Mouse (Mus musculus) hindbrain, postnatal 0 days (tissue): ENCODE measurements at regions not wholly inside any gene's neighbourhood (a gene's known extent, or its start where the extent isn't known, plus 50 kb on each side); places are given as distances from the start of the nearest gene placed in this dataset.
"Not testable (repeated sequence)": the region's sequence is repeated elsewhere in the genome, so short reads cannot be mapped to it uniquely, and the experiment has no call there.

Source experiments
- ATAC-seq: fragments of 200-750 bp; cut with Nextera tagmentation; 2 replicates; pipeline ENCODE4 v1.8.0; 2017; ENCODE audit warnings: mild to moderate bottlenecking, moderate TSS enrichment, moderate library complexity
- DNase-seq: peaks from one replicate; pipeline ENCODE4 v3.0.0-alpha.2; 2015; ENCODE audit warnings: low spot score
- H3K27ac ChIP-seq: fragments of 300-500 bp; sonication (generic); 2 replicates; pipeline ENCODE4 v1.5.1; 2014; ENCODE audit warnings: mild to moderate bottlenecking
- H3K27me3 ChIP-seq: fragments of 300-500 bp; sonication (generic); 2 replicates; pipeline ENCODE4 v1.6.1; 2014; ENCODE audit warnings: low read length, mixed read lengths; ENCODE audit not compliant: insufficient read depth
- H3K36me3 ChIP-seq: fragments of 300-500 bp; sonication (generic); 2 replicates; pipeline ENCODE4 v1.6.1; 2014; ENCODE audit warnings: low read length, mixed read lengths; ENCODE audit not compliant: insufficient read depth
- H3K4me1 ChIP-seq: fragments of 300-500 bp; sonication (generic); 2 replicates; pipeline ENCODE4 v1.6.1; 2014; ENCODE audit warnings: antibody characterized with exemption, low read length, mixed read lengths; ENCODE audit not compliant: insufficient read depth
- H3K4me2 ChIP-seq: fragments of 300-500 bp; sonication (generic); 2 replicates; pipeline ENCODE4 v1.6.1; 2014; ENCODE audit warnings: low read depth, mild to moderate bottlenecking, low read length, moderate library complexity, mixed read lengths
- H3K4me3 ChIP-seq: fragments of 300-500 bp; sonication (generic); 2 replicates; pipeline ENCODE4 v1.5.1; 2014; ENCODE audit warnings: low read length
- H3K9ac ChIP-seq: fragments of 300-500 bp; sonication (generic); replicated peaks from 2 replicates; pipeline ENCODE4 v1.6.1; 2014; ENCODE audit warnings: mild to moderate bottlenecking, low read length, moderate library complexity, mixed read lengths
- H3K9me3 ChIP-seq: fragments of 300-500 bp; sonication (generic); 2 replicates; pipeline ENCODE4 v1.6.1; 2016; ENCODE audit warnings: low read length, mixed read lengths
- CTCF ChIP-seq: IDR thresholded peaks from 2 replicates; pipeline ENCODE4 v1.5.1; 2016; ENCODE audit warnings: antibody characterized with exemption, control low read depth, low read depth
- WGBS: fragments of 180-500 bp; shearing (Covaris S2); extraction: QIAGEN DNeasy Blood & Tissue Kit; methylation state at CpG from one replicate; pipeline ENCODE4 v1.1.7; 2014; 5-methylcytosine and 5-hydroxymethylcytosine counted together

DNA sequence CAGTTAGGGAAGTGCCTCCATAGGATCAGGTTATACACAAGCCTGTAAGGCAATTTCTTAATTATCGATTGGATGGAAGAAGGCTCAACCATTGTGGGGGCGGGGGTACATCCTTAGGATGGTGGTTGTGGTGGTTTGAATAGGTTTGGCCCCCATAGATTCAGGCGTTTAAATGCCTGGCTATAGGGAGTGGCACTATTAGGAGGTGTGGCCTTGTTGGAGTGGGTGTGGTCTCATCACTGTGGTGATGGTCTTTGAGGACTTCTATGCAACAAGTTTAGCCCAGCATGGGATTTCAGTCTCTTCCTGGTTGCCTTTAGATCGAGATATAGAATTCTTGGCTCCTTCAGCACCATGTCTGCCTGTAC is 119.3 kb downstream of the Ptpn20 start:
- Histone ChIP-seq H3K9me3 (no peaks in the 10 kb centered on the region), H3K4me1 (no peaks in the 10 kb centered on the region), H3K4me2 (no peak overlapping the region), H3K36me3 (no peaks in the 10 kb centered on the region), H3K27ac (no peak overlapping the region), H3K9ac (no peak overlapping the region), H3K27me3 (no peaks in the 10 kb centered on the region), H3K4me3 (no peak overlapping the region)
- ATAC-seq (no peak), DNase-seq (no peak)
- WGBS: 84% methylated on average over 4 of the region's 4 CpGs
- no peak for TF ChIP-seq CTCF

DNA sequence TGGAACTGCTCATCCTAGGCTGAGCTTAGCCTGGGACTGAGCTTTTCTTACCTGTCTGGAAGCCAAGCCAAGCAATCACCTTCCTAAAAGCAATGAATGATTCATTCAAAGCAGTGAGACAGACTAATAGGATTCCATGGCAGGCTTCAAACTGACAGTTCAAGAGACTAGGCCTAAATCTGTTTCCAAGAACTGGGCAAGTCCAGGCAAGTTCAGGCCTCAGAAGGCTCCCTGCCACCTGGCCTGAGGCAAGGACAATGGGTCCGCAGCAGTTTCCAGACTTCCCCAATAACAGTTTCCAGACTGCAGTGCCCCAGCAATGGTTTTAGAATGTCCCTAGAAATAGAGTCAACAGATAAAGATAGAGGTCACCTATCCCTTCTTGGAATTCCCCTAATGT is 123.5 kb downstream of the Ptpn20 start:
- no peak overlapping the region for H3K4me2 ChIP-seq
- no peak for ATAC-seq
- no peak for TF ChIP-seq CTCF
- no peak overlapping the region for H3K27ac ChIP-seq
- DNase-seq: no peak
- H3K4me3 ChIP-seq: no peak overlapping the region
- H3K9me3 ChIP-seq: no peaks in the 10 kb centered on the region
- H3K9ac ChIP-seq: no peak overlapping the region
- H3K4me1 ChIP-seq: no peaks in the 10 kb centered on the region
- H3K36me3 ChIP-seq: no peaks in the 10 kb centered on the region
- 79% methylated on average over 1 of the region's 1 CpGs for WGBS
- H3K27me3 ChIP-seq: no peaks in the 10 kb centered on the region

DNA sequence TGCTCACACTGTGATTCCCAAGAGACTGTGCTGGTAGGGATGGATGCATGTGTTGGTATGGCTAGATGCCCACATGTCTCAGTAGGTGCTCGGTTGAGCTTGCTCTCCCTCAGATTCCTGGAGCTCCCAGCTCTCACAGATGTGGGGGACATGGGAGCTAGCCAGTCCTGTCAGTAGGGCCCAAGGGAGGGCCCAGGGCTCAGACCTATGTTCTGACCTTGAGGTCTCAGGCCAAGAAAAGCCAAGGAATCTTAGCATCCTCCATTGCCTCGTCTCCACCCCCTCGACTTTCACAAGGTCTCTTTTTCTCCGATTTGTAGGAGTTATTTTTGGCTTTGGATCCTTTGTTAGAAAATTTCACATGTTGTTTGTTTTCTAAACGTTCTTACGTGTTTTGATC is 130.6 kb downstream of the Ptpn20 start:
- no peak overlapping the region for H3K4me2 ChIP-seq
- no peak overlapping the region for H3K9ac ChIP-seq
- no peaks in the 10 kb centered on the region for H3K36me3 ChIP-seq
- no peaks in the 10 kb centered on the region for H3K27me3 ChIP-seq
- ATAC-seq (no peak), DNase-seq (no peak)
- TF ChIP-seq CTCF: no peak
- H3K4me1 ChIP-seq: no peaks in the 10 kb centered on the region
- H3K9me3 ChIP-seq: no peaks in the 10 kb centered on the region
- no peak overlapping the region for H3K4me3 ChIP-seq
- WGBS: 80% methylated on average over 6 of the region's 6 CpGs
- H3K27ac ChIP-seq: no peak overlapping the region

DNA sequence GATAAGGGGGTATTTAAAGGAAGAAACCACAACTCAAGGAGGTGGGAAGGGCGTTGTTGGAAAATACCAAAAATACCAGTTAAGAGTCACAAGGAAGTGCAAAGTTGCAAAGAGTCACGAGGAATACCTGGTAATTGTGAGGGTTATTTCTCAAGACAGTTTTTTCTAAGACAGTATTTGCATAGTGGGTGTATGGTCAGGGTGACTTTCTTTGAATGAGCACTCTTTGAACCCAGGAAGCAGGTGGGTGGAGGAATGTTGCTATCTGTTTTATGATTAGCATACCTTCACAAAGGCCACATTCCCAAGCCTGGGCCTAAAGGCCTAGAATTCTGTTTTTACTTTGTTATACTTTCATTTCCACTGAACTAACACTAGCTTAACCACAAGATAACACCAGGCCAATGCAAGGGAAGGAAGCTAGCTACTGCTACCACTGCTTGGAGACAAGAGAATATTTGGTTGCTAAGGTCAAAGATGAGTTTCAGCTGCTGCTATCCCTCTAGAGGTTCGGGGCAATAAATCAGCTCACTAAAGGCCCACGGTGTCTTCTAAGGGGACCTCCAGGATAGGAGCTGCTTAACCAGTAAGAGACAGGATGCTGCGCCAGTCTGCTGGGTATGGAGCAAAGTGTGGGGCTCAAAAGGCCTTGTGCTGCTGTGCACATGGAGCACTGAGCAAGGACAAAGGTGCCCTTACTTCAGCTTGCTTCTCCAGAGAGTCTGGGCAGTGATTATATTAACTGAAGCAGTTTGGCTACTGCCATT is 133.6 kb downstream of the Ptpn20 start:
- H3K4me2 ChIP-seq, H3K4me3 ChIP-seq, H3K27me3 ChIP-seq, DNase-seq, H3K9ac ChIP-seq, H3K4me1 ChIP-seq, ATAC-seq, H3K36me3 ChIP-seq, H3K9me3 ChIP-seq, H3K27ac ChIP-seq: not testable (repeated sequence)
- 88% methylated on average over 5 of the region's 5 CpGs for WGBS

DNA sequence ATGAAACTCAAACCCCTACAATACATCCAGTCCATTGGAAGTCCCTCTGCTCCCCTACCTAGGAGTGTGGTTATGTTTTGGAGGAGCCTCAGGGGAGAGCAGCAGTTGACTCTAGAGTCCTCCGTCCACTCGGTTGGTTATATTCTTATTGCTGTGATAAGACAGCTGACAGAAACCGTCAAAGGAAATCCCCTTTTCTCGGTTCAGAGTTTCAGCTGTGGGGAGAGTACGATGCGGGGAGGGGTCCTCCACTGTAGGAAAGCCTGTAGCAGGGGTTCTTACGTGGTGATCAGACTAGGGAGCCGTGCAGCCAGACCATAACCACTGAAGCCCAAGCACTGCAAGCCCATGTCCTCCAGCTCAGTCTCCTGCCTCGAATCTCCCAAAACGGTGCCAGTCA is 137.5 kb downstream of the Ptpn20 start:
- no peak for TF ChIP-seq CTCF
- no peaks in the 10 kb centered on the region for H3K4me1 ChIP-seq
- no peak for DNase-seq
- no peaks in the 10 kb centered on the region for H3K27me3 ChIP-seq
- no peaks in the 10 kb centered on the region for H3K9me3 ChIP-seq
- no peak overlapping the region for H3K4me3 ChIP-seq
- no peak overlapping the region for H3K27ac ChIP-seq
- 86% methylated on average over 10 of the region's 10 CpGs for WGBS
- ATAC-seq: no peak
- no peak overlapping the region for H3K4me2 ChIP-seq
- no peaks in the 10 kb centered on the region for H3K36me3 ChIP-seq
- H3K9ac ChIP-seq: no peak overlapping the region

DNA sequence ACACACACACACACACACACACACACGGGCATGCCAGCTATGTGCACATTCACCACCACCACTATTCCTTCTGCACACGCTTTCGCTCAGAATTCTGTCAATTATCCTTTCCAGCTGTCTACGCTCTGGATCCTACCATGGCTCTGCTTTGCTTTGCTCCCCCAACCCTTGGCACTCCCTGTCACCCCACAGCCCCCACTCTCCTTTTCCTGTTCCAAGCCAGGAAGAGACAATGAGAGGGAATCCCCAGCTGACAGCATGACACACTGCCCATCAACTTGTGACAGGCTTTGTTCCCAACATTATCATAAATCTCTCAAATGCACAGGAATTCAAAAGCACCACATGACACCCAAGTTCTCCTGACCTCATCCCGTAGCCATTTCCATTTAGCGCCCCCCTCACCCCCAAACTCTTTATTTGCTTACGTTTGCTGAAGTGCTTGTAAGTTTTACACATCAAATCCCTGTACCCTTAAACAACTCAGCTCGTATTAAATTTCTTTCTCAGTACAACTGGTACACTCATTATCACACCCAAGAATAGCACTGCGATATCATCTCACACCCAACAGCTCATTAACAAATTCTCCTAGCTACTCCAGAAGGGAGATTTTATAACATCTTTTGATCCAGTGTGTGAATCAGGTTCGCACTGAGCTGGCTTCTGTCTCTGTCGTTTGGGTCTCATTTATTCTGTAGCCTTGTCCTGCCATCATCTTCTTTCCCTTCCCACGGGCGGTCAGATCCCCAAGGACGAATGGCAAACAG is 140.3 kb downstream of the Ptpn20 start:
- no peak overlapping the region for H3K9ac ChIP-seq
- H3K4me2 ChIP-seq: no peak overlapping the region
- peak; percentile 15 for DNase-seq
- peak; percentile 66 for ATAC-seq
- no peak overlapping the region for H3K27ac ChIP-seq
- no peaks in the 10 kb centered on the region for H3K36me3 ChIP-seq
- no peaks in the 10 kb centered on the region for H3K27me3 ChIP-seq
- 37% methylated on average over 14 of the region's 14 CpGs for WGBS
- peaks cover under 1% of the 10 kb centered on the region; the same call in 1 of the 2 replicates for H3K4me1 ChIP-seq
- H3K9me3 ChIP-seq: no peaks in the 10 kb centered on the region
- TF ChIP-seq CTCF: no peak
- no peak overlapping the region for H3K4me3 ChIP-seq

DNA sequence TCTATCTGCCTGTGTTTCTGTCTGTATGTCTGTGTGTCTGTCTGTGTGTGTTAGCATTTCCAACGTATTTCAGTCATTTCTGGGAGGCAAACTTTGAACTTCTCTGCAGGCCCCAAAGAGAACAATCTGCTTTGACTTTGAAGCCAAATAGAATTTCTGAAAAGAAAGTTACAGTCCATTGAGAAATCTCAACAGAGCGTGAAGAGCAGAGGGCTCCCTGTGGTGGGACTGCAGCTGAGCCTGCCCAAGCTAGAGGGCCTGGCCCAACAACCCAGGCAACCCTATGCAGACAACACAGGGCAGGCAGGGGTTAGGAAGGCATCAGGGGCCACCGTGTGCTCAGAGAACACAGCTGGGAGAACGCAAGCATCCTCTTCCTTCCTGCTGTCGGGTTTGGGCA is 143.7 kb downstream of the Ptpn20 start:
- DNase-seq (peak; percentile 52), ATAC-seq (peak; percentile 79)
- Histone ChIP-seq H3K27ac (no peak overlapping the region), H3K4me2 (no peak overlapping the region), H3K27me3 (no peaks in the 10 kb centered on the region), H3K9ac (no peak overlapping the region), H3K36me3 (no peaks in the 10 kb centered on the region), H3K4me3 (no peak overlapping the region), H3K9me3 (no peaks in the 10 kb centered on the region), H3K4me1 (peaks cover 5% of the 10 kb centered on the region; the same call in 1 of the 2 replicates)
- 11% methylated on average over 5 of the region's 5 CpGs for WGBS
- no peak for TF ChIP-seq CTCF
